Mouse (Mus musculus): ENCODE data around the gene Kctd3. TPM values are rescaled to one million over a fixed set of nuclear protein-coding genes. Genes with fewer than 3 reads are reported as not detected.
A peak's percentile ranks its signal among the peaks of the same experiment; 100 is the strongest.
"Not testable (repeated sequence)": the region's sequence is repeated elsewhere in the genome, so short reads cannot be mapped to it uniquely, and the experiment has no call there.

The Kctd3 gene
- polyA plus RNA-seq, 1 experiment from 2014 or later, result 45.9 TPM

- no peak for ATAC-seq (ENCODE audit: insufficient read depth)
- Histone ChIP-seq H3K27me3 (ENCODE audit: insufficient read depth, low read length) (no peaks in the 10 kb centered on the region), H3K9me3 (ENCODE audit: low read depth, low read length) (no peaks in the 10 kb centered on the region), H3K36me3 (ENCODE audit: insufficient read depth) (no peaks in the 10 kb centered on the region), H3K27ac (ENCODE audit: low read depth) (no peak overlapping the region), H3K4me3 (ENCODE audit: low read depth, low read length) (no peak overlapping the region), H3K9ac (no peak overlapping the region), H3K4me1 (ENCODE audit: insufficient read depth) (no peaks in the 10 kb centered on the region), H3K4me2 (no peak overlapping the region)
- TF ChIP-seq CTCF (IDR thresholded peaks at IDR 0.05; ENCODE audit: low read depth), result no peak
- DNase-seq, result no peak
- 89% methylated on average over 2 of the region's 2 CpGs for WGBS
Observed at GRCm38 (mm10) chr1:189048331-189048730, 40.7 kb upstream of the Kctd3 start.

GRCm38 (mm10) chr1:189047918-189048317 lies 40.3 kb upstream of the Kctd3 start:
- WGBS, result 49% methylated on average over 3 of the region's 3 CpGs
- ATAC-seq (ENCODE audit: insufficient read depth), result no peak
- Histone ChIP-seq H3K4me2 (no peak overlapping the region), H3K27me3 (ENCODE audit: insufficient read depth, low read length) (no peaks in the 10 kb centered on the region), H3K9me3 (ENCODE audit: low read depth, low read length) (no peaks in the 10 kb centered on the region), H3K27ac (ENCODE audit: low read depth) (no peak overlapping the region), H3K4me3 (ENCODE audit: low read depth, low read length) (no peak overlapping the region), H3K36me3 (ENCODE audit: insufficient read depth) (no peaks in the 10 kb centered on the region), H3K4me1 (ENCODE audit: insufficient read depth) (no peaks in the 10 kb centered on the region), H3K9ac (no peak overlapping the region)
- peak; percentile 17 for DNase-seq
- no peak for TF ChIP-seq CTCF (IDR thresholded peaks at IDR 0.05; ENCODE audit: low read depth)

GRCm38 (mm10) chr1:189046831-189047230 lies 39.2 kb upstream of the Kctd3 start:
- DNase-seq (no peak), ATAC-seq (ENCODE audit: insufficient read depth) (no peak)
- no peak overlapping the region for H3K27ac ChIP-seq (ENCODE audit: low read depth)
- no peak for TF ChIP-seq CTCF (IDR thresholded peaks at IDR 0.05; ENCODE audit: low read depth)
- H3K36me3 ChIP-seq (ENCODE audit: insufficient read depth), result no peaks in the 10 kb centered on the region
- H3K4me3 ChIP-seq (ENCODE audit: low read depth, low read length), result no peak overlapping the region
- 48% methylated on average over 3 of the region's 3 CpGs for WGBS
- H3K4me2 ChIP-seq, result no peak overlapping the region
- H3K9me3 ChIP-seq (ENCODE audit: low read depth, low read length), result no peaks in the 10 kb centered on the region
- H3K27me3 ChIP-seq (ENCODE audit: insufficient read depth, low read length), result no peaks in the 10 kb centered on the region
- H3K9ac ChIP-seq, result no peak overlapping the region
- no peaks in the 10 kb centered on the region for H3K4me1 ChIP-seq (ENCODE audit: insufficient read depth)

GRCm38 (mm10) chr1:189046301-189046700 lies 38.7 kb upstream of the Kctd3 start:
- TF ChIP-seq CTCF (IDR thresholded peaks at IDR 0.05; ENCODE audit: low read depth), result no peak
- no peak for DNase-seq

GRCm38 (mm10) chr1:189041261-189041660 lies 33.6 kb upstream of the Kctd3 start:
- Histone ChIP-seq H3K36me3 (ENCODE audit: insufficient read depth) (no peaks in the 10 kb centered on the region), H3K27me3 (ENCODE audit: insufficient read depth, low read length) (no peaks in the 10 kb centered on the region), H3K4me1 (ENCODE audit: insufficient read depth) (no peaks in the 10 kb centered on the region), H3K9me3 (ENCODE audit: low read depth, low read length) (no peaks in the 10 kb centered on the region), H3K4me2 (no peak overlapping the region), H3K4me3 (ENCODE audit: low read depth, low read length) (no peak overlapping the region), H3K9ac (no peak overlapping the region), H3K27ac (ENCODE audit: low read depth) (no peak overlapping the region)
- DNase-seq (peak; percentile 40), ATAC-seq (ENCODE audit: insufficient read depth) (no peak; the same call in 1 of the 2 replicates)
- no peak for TF ChIP-seq CTCF (IDR thresholded peaks at IDR 0.05; ENCODE audit: low read depth)
- WGBS, result 72% methylated on average over 12 of the region's 12 CpGs

More at GRCm38 (mm10) chr1:189046301-189046700, 38.7 kb upstream of the Kctd3 start:
- Histone ChIP-seq H3K4me3 (ENCODE audit: low read depth, low read length) (no peak overlapping the region), H3K4me2 (no peak overlapping the region), H3K27ac (ENCODE audit: low read depth) (no peak overlapping the region), H3K27me3 (ENCODE audit: insufficient read depth, low read length) (no peaks in the 10 kb centered on the region), H3K9ac (no peak overlapping the region), H3K4me1 (ENCODE audit: insufficient read depth) (no peaks in the 10 kb centered on the region), H3K9me3 (ENCODE audit: low read depth, low read length) (no peaks in the 10 kb centered on the region), H3K36me3 (ENCODE audit: insufficient read depth) (no peaks in the 10 kb centered on the region)
- ATAC-seq (ENCODE audit: insufficient read depth), result no peak
- WGBS, result 76% methylated on average over 3 of the region's 3 CpGs

GRCm38 (mm10) chr1:189039348-189039747 lies 31.7 kb upstream of the Kctd3 start:
- no peak overlapping the region for H3K4me3 ChIP-seq (ENCODE audit: low read depth, low read length)
- no peak overlapping the region for H3K27ac ChIP-seq (ENCODE audit: low read depth)
- WGBS, result 80% methylated on average over 5 of the region's 5 CpGs
- no peak overlapping the region for H3K4me2 ChIP-seq
- no peak for TF ChIP-seq CTCF (IDR thresholded peaks at IDR 0.05; ENCODE audit: low read depth)
- no peaks in the 10 kb centered on the region for H3K27me3 ChIP-seq (ENCODE audit: insufficient read depth, low read length)
- DNase-seq, result no peak
- no peak overlapping the region for H3K9ac ChIP-seq
- no peaks in the 10 kb centered on the region for H3K9me3 ChIP-seq (ENCODE audit: low read depth, low read length)
- no peaks in the 10 kb centered on the region for H3K36me3 ChIP-seq (ENCODE audit: insufficient read depth)
- no peak for ATAC-seq (ENCODE audit: insufficient read depth)
- no peaks in the 10 kb centered on the region for H3K4me1 ChIP-seq (ENCODE audit: insufficient read depth)

- not testable (repeated sequence) for H3K36me3 ChIP-seq (ENCODE audit: insufficient read depth); DNase-seq; H3K4me2 ChIP-seq; H3K27ac ChIP-seq (ENCODE audit: low read depth); H3K4me3 ChIP-seq (ENCODE audit: low read depth, low read length); H3K9me3 ChIP-seq (ENCODE audit: low read depth, low read length); ATAC-seq (ENCODE audit: insufficient read depth); H3K4me1 ChIP-seq (ENCODE audit: insufficient read depth); H3K27me3 ChIP-seq (ENCODE audit: insufficient read depth, low read length); H3K9ac ChIP-seq
- 86% methylated on average over 2 of the region's 2 CpGs for WGBS
Observed at GRCm38 (mm10) chr1:189032817-189033216, 25.2 kb upstream of the Kctd3 start.

GRCm38 (mm10) chr1:189030975-189031374 lies 23.3 kb upstream of the Kctd3 start:
- H3K4me2 ChIP-seq, result no peak overlapping the region
- no peak for TF ChIP-seq CTCF (IDR thresholded peaks at IDR 0.05; ENCODE audit: low read depth)
- H3K36me3 ChIP-seq (ENCODE audit: insufficient read depth), result no peaks in the 10 kb centered on the region
- no peaks in the 10 kb centered on the region for H3K9me3 ChIP-seq (ENCODE audit: low read depth, low read length)
- WGBS, result 76% methylated on average over 7 of the region's 7 CpGs
- no peak overlapping the region for H3K9ac ChIP-seq
- no peak overlapping the region for H3K27ac ChIP-seq (ENCODE audit: low read depth)
- ATAC-seq (ENCODE audit: insufficient read depth) (no peak), DNase-seq (no peak)
- H3K27me3 ChIP-seq (ENCODE audit: insufficient read depth, low read length), result no peaks in the 10 kb centered on the region
- no peak overlapping the region for H3K4me3 ChIP-seq (ENCODE audit: low read depth, low read length)
- H3K4me1 ChIP-seq (ENCODE audit: insufficient read depth), result no peaks in the 10 kb centered on the region
